Mouse (Mus musculus): ENCODE results near the gene Gm21977.
"Not testable (repeated sequence)": the region's sequence is repeated elsewhere in the genome, so short reads cannot be mapped to it uniquely, and the experiment has no call there.

The Gm21977 gene

GRCm38 (mm10) chr14:42853377-42853776 is at the start of gene Gm21977:
Gm21977 (minus strand) TSS chr14:42853477.
- not testable (repeated sequence) for DNase-seq

Measured in right cerebral cortex, postnatal 14 days (tissue).